Mouse (Mus musculus) gastrocnemius, adult 2 months (tissue): ENCODE data around the gene Kif1a. TPM values are rescaled to one million over a fixed set of nuclear protein-coding genes. Genes with fewer than 3 reads are reported as not detected.
A peak's percentile ranks its signal among the peaks of the same experiment; 100 is the strongest.

Experiments
- DNase-seq: peaks from one replicate; pipeline ENCODE4 v3.0.0; 2022
- H3K27ac ChIP-seq: fragments of 200-600 bp; 2 replicates; pipeline ENCODE4 v1.8.1; 2022; ENCODE audit warnings: mild to moderate bottlenecking
- H3K4me3 ChIP-seq: fragments of 200-600 bp; 2 replicates; pipeline ENCODE4 v1.8.1; 2022; ENCODE audit warnings: mild to moderate bottlenecking, moderate library complexity
- CTCF ChIP-seq: fragments of 200-600 bp; IDR thresholded peaks from 2 replicates; pipeline ENCODE4 v1.8.1; 2022; ENCODE audit warnings: antibody characterized with exemption, mild to moderate bottlenecking, moderate library complexity
- intact Hi-C: fragments of 180-260 bp; cut with DNase I; formaldehyde crosslinking; loops from one replicate; pipeline ENCODE4 v1.15.1; 2025
- total RNA-seq, 2 experiments: library from RNA; stranded (reverse); gene quantifications; 2 replicates each; pipeline ENCODE4 v1.2.3; 2021

The Kif1a gene
- total RNA-seq, 2 experiments from 2014 or later, result 1.3 to 1.4 TPM

GRCm38 (mm10) chr1:93124066-93124465 is 22.3 kb upstream of the Kif1a start:
- Histone ChIP-seq H3K4me3 (no peak overlapping the region), H3K27ac (no peak overlapping the region)
- TF ChIP-seq CTCF, result no peak
- intact Hi-C loops, result no loop called here
- DNase-seq, result no peak

- H3K4me3 ChIP-seq, result no peak overlapping the region
- no peak for DNase-seq
- TF ChIP-seq CTCF, result no peak
- no peak overlapping the region for H3K27ac ChIP-seq
- intact Hi-C loops, result no loop called here
Measured at GRCm38 (mm10) chr1:93123179-93123854, 21.6 kb upstream of the Kif1a start.

- H3K4me3 ChIP-seq, result no peak overlapping the region
- DNase-seq, result no peak
- no peak overlapping the region for H3K27ac ChIP-seq
- TF ChIP-seq CTCF, result no peak
- intact Hi-C loops, result no loop called here
Measured at GRCm38 (mm10) chr1:93118816-93119215, 17.1 kb upstream of the Kif1a start.

GRCm38 (mm10) chr1:93115471-93115870 is 13.7 kb upstream of the Kif1a start:
- Histone ChIP-seq H3K4me3 (peak overlapping the region; percentile 68), H3K27ac (no peak overlapping the region)
- intact Hi-C loops, result no loop called here
- no peak for DNase-seq
- TF ChIP-seq CTCF, result no peak

DNA sequence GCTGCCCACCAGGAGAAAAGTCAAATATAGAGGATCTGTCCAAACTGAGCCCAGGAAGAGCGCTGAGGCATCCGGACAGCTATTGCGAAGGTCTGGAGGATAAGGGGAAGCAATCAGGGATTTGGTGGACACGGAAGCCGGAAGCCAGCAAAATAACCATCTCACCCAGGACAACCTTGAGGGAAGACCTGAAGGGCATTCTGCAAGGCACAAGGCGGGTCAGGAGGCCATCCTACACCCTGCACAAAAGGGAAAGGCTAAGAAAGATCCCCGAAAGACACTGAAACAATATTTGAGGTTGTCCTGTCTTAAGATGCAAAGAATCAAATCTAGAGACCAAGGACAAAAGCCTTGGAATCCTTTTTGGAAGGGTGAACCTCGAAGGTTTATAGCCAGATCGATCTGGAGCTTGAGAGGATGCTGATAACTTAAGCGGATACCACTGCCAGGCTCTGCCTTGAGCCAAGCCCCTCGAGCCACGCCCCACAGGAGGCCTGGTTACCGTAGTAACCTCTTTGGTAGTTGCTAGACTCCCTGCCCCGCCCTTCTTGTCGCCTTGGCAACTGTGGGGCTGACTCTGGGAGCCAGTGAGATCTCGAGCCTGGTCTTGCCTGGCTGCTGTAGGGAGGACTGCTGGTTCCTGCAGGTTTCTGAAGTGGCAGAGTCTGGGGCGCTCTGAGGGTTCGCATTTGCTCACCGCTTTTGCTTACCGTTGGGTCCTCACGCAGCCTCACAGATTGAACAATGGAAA is 13.1 kb upstream of the Kif1a start:
- intact Hi-C loops, result no loop called here
- H3K27ac ChIP-seq, result no peak overlapping the region
- H3K4me3 ChIP-seq, result peak overlapping the region; percentile 68
- no peak for TF ChIP-seq CTCF
- peak; percentile 57 for DNase-seq

- intact Hi-C loops, result no loop called here
- H3K4me3 ChIP-seq, result no peak overlapping the region
- no peak for DNase-seq
- no peak overlapping the region for H3K27ac ChIP-seq
- TF ChIP-seq CTCF, result no peak
Measured at GRCm38 (mm10) chr1:93102700-93103099, 949 bp upstream of the Kif1a start.

DNA sequence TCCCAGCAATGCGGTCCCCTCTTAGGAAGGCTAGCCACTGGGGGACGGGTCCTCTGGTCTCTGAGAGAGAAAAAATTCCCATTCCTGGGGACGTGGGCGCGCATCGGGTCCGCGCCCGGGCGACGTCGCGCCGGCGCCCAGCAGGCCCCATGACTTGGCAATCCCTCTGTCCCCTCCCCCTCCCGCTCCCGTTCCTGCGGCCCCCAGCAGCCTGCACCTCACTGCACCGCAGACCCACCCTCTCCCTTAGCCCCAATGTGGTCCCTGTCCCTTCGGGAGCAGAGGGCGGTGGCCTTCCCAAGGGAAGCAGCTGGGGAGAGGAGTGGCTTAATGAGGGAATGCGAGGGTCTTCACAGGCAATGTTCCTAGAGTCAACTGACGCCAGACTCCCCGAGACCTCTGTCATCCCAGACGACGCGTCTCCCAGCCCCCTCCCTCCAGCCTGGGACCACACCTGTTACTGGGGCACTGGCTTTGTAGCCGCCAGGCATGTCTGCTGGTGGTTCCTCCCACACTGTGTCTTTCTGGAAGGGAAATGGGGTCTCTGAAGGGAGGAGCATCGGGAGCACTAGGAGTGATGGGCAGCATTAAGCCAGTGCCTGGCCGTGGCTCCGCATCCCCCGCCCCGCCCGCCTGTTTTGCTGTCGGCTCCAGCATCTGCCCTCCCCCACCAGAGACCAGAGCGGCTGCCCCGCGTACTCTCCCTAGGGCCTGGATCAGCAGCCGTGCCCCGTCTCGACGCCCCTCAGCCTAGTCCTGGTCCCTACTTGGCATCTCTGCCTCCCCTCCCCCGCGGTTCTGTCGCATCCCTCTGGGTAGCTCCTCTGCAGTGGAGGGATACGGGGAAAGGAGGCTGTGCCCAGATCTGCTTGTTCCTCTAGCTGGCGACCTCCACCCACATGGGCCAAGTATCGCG is 917 bp downstream of the Kif1a start:
- peak overlapping the region; percentile 65 for H3K4me3 ChIP-seq
- no peak for TF ChIP-seq CTCF
- H3K27ac ChIP-seq, result no peak overlapping the region; the same call in 1 of the 2 replicates
- no peak for DNase-seq
- intact Hi-C loops, result no loop called here

- Histone ChIP-seq H3K27ac (no peak overlapping the region), H3K4me3 (peak overlapping the region; percentile 65)
- intact Hi-C loops, result no loop called here
- DNase-seq, result peak; percentile 32
- TF ChIP-seq CTCF, result no peak
Measured at GRCm38 (mm10) chr1:93100243-93100575, 1.5 kb downstream of the Kif1a start.

GRCm38 (mm10) chr1:93098956-93099355 is 2.8 kb downstream of the Kif1a start:
- intact Hi-C loops, result no loop called here
- DNase-seq, result no peak
- H3K4me3 ChIP-seq, result no peak overlapping the region
- no peak for TF ChIP-seq CTCF
- H3K27ac ChIP-seq, result no peak overlapping the region

DNA sequence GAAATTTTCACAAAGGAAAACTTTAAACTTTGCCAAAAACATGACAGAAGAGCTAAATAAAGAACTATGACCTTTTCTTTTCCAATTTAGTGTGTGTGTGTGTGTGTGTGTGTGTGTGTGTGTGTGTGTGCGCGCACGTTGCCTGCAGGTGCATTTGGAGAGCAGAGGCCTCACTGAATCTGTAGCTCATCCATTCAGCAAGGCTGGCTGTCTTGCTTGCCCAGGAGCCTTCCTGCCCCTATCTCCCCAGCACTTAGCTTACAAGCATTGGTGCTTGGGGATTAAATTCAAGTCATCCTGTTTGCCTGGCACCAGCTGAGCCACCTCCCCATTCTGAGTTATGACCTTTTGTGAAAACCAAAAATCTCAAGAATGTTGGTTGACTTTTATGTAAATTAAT is 9.2 kb downstream of the Kif1a start:
- Histone ChIP-seq H3K4me3 (no peak overlapping the region), H3K27ac (no peak overlapping the region)
- intact Hi-C loops, result no loop called here
- TF ChIP-seq CTCF, result no peak
- DNase-seq, result no peak

DNA sequence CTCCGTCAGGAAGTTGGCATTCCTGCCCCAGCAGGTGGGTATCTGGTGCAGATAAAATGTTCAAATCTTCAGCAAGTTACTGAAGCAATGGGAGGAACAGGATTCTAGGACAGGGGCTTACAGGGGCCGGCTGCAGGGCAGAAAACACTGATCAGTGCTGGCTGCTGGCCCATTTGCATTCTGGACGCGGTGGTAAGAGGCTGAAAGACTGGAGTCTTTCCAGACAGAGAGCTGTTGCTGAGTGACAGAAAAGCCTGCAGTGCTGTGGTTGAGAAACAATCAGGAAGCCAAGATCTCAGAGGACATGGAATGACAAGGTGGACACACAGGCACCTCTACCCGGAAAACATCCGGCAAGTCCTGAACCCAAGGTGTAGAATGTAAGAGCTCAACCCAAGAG is 16.6 kb downstream of the Kif1a start:
- TF ChIP-seq CTCF, result no peak
- H3K27ac ChIP-seq, result no peak overlapping the region
- intact Hi-C loops, result no loop called here
- H3K4me3 ChIP-seq, result no peak overlapping the region
- DNase-seq, result no peak

DNA sequence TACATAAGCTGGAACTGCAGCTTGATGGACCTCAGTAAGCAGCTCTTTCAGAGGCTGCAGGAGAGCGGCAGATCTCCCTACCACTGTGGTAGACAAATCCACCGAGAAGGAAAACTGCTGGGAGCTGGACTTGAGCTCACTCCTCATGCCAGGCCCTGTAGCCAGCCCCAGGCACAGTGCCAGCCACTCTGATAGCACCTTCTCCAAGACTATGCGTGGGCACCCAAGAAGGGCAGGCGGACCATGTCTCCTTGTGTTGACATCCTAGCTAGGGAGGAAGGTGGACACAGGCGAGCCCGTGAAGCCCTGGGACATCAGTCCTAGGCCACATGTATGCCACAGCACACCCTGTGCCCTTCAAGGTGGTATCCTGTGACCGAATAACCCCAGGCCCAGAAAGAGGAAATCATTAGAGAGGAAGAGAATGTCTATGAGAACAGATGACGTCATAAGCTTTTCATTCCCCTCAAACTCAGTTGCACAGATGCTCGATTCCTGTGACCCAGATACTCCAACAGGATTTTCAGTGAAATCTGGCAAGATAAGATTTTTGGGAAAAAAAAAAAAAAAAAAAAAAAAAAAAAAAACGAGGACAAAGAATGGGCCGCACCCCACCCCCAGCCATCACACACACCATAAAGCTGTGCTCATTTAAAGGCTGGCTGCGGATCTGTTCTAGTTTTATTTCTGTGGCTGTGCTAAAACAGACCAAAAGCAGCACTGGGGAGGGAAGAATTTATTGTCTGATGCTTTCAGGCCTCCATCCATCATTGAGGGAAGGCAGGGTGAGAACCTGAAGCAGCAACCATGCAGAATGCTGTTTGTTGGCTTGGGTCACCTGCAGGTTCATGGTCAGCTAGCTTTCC is 18.1 kb downstream of the Kif1a start:
- no peak for TF ChIP-seq CTCF
- intact Hi-C loops, result no loop called here
- Histone ChIP-seq H3K27ac (no peak overlapping the region), H3K4me3 (no peak overlapping the region)
- no peak for DNase-seq
